Mouse (Mus musculus) thymus, postnatal 4 days (tissue): ENCODE results near the gene Fam13a.

ENCODE experiments used
- DNase-seq: peaks from one replicate; pipeline ENCODE4 v3.0.0; 2021

The Fam13a gene

DNA sequence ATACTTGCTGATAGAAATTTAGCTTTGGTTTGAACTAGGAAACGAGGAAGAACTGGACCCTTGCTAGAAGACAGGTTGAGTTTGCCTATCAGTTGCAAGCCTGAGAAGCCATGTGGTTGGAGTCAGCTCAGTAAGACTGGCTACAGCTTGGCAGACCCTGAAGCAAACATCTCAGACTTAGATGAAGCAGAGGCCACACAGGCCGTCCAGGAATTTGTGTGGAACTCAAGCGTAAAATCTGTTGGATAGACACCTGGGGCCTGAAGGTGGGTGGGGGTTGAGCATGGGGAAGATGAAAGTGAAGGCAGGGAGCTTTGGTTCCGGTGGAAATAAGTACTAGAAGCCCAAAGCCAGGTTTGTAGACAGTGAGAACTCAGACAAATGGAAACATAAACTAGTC lies 25.8 kb downstream of the Fam13a start:
- no peak for DNase-seq

DNA sequence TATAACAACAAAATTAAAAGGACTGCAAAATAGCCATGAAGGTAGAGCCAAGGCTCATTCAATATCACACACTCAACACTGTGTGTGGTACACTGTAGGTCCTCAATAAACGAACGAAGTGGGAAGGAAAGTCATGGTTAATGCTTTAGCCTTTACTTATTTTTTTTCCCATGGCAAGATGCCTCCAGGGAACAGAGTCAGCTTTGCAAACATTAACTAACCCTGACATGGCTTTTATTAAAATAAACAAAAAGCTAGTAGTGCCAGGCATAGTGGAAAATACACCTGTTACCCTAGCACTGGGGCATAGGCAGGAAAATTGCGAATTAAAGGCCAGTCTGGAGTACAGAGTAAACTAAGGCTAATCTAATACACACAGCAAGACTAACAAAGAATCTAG lies 35.2 kb downstream of the Fam13a start:
- no peak for DNase-seq

DNA sequence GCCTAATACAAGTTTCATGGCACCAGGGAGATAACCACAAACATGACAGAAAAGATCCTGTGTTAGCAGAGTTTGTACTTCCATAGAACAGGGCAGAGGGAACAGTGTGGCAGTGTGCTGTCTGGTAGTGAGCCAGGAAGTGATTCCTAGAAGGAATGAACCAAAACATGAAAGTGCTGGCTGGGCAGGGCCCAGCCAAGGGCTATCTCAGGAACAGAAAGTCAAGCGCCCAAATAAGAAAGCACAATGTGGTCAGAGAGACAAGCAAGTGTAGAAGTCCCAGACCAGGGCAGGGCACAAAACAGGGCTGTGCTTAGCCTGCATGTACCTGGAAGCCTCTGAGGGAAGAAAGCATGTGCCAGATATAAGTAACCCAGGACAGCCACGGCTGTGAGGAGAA lies 35.6 kb downstream of the Fam13a start:
- no peak for DNase-seq

- no peak for DNase-seq
Measured at GRCm38 (mm10) chr6:58987166-58987565, 37.2 kb downstream of the Fam13a start.

GRCm38 (mm10) chr6:58985186-58985585 lies 39.2 kb downstream of the Fam13a start:
- DNase-seq = no peak

DNA sequence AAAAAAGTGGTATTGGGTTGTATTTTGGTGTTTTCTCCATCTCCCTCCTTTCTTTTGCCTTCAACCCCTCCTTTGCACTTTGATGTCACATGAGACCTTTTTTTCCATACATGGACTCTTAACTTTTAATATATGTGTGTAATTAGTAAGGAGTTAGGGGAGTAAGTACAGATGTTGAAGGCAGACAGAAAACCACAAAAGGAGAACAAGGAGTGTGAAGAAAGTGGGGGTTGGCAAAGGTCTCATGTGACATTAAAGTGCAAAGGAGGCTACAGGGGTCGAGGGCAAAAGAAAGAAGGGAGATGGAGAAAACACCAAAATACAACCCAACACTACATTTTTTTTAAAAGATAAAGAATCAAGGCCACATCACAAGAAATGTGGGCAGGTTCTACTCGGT lies 49.1 kb downstream of the Fam13a start:
- DNase-seq = no peak

- DNase-seq = no peak
Measured at GRCm38 (mm10) chr6:58974428-58974827, 49.9 kb downstream of the Fam13a start.

- no peak for DNase-seq
Measured at GRCm38 (mm10) chr6:58972873-58973272, 51.5 kb downstream of the Fam13a start.

DNA sequence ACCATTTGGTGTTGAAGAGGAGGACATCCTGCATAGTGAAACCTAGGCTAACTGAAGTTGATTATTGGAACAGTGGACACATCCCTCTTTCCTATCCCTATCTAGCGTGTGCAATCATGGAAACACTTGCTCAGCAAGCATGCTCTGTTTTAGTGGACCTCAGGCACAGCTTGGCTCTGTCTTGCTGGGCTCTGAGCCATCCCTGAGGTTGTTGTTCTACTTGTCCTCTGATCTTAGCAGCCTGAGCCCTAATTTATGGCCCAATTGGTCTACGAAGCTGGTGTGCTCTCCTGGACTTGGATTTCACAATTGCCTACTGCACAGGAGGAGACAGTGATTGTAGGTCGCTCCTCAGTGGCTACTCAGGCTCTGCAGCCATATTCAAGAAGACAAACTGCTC lies 56.1 kb downstream of the Fam13a start:
- DNase-seq = no peak

GRCm38 (mm10) chr6:58965071-58965831 lies 59.1 kb downstream of the Fam13a start:
- DNase-seq = no peak

GRCm38 (mm10) chr6:58964565-58964964 lies 59.8 kb downstream of the Fam13a start:
- DNase-seq = no peak

- DNase-seq = no peak
Measured at GRCm38 (mm10) chr6:58964091-58964490, 60.3 kb downstream of the Fam13a start.

GRCm38 (mm10) chr6:58962691-58963090 lies 61.7 kb downstream of the Fam13a start:
- DNase-seq = no peak

GRCm38 (mm10) chr6:58960523-58960922 lies 63.8 kb downstream of the Fam13a start:
- DNase-seq = no peak

DNA sequence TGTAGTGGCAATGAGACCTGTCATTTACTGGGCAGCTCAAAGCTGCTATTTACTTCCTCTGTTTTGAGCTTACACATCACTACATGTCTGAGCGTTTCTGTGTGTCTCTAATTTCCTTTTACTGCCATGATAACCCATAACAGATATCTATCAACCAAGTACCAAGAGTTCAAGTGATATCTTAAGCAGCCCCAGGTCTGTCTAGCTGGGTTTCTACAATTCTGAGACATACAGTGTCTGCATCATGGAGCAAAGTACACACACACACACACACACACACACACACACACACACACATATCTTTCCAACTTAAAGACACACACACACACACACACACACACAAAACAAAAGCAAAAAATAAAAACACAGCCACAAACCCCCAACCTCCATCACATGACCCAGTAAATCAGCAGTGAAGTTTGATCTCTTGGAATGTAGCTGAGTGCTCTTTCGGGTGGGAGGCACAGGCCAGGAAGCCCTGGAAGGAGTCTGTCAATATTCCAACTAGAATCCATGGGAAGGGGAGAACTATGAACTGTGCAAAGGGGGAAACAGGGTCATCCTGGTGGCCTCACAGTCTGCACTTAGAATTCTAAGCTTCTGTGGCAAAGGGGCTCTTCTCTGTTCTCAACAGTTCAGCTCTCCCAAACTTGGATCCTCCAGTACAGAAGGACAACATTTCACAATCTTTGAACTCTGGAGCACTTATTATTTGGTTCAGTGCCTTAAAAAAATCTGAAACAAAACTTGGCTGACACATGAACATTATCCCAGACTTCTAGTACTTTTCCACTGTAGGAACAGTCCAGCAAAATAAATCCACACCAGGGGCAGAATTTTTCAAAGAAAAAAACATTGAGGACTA lies 73.0 kb downstream of the Fam13a start:
- no peak for DNase-seq

- DNase-seq = no peak
Measured at GRCm38 (mm10) chr6:58950410-58950809, 73.9 kb downstream of the Fam13a start.

- no peak for DNase-seq
Measured at GRCm38 (mm10) chr6:58946840-58947239, 77.5 kb downstream of the Fam13a start.

DNA sequence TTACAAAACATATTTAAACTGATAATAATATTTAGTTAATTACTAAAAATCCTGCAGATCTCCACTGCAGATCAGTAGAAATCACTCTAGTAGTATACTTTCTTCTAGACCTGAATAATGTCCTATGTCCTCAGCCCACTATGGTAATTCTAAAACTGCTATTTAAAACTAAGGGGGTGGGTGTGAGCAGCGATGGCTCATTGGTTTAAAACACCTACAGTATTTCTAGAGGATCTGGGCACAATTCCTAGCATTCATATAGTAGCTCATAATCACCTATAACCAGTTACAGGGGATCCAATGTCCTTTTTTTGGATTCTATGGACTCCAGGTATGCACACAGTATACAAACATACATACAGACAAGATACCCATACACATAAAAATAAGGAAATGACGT lies 78.1 kb downstream of the Fam13a start:
- no peak for DNase-seq

GRCm38 (mm10) chr6:58943958-58944357 lies 80.4 kb downstream of the Fam13a start:
- DNase-seq = no peak

- DNase-seq = no peak
Measured at GRCm38 (mm10) chr6:58942276-58942675, 82.1 kb downstream of the Fam13a start.

DNA sequence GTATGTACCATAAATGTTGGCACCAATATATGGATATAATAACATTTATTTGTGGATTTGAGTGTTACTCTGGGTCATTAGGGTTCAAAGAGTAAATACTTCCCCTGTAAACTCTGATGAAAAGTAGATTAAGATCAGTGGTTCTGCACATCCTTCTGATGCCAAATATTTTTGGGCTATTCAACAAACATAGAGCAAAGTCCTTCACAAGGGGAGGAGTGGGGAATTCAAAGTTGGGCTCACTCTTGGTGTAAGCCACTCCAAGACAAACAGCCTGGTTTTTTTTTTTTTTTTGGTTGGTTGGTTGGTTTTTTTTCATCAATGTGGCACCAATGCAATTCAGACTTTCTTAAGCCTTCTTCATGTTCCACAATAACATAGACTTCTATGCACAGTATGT lies 86.6 kb downstream of the Fam13a start:
- no peak for DNase-seq

GRCm38 (mm10) chr6:58934144-58934543 lies 90.2 kb downstream of the Fam13a start:
- DNase-seq = peak; percentile 40

- no peak for DNase-seq
Measured at GRCm38 (mm10) chr6:58933189-58933913, 91.0 kb downstream of the Fam13a start.
